Mouse (Mus musculus) liver, embryonic 16.5 days (tissue): ENCODE measurements around the gene Ccdc113. TPM values are rescaled to one million over a fixed set of nuclear protein-coding genes. Genes with fewer than 3 reads are reported as not detected.

Experiments used
- ATAC-seq: fragments of 200-750 bp; cut with Nextera tagmentation; 2 replicates; pipeline ENCODE4 v1.8.0; 2017; ENCODE audit warnings: low read depth, mild to moderate bottlenecking, moderate number of reproducible peaks, moderate library complexity
- H3K27ac ChIP-seq: fragments of 300-500 bp; sonication (generic); 2 replicates; pipeline ENCODE4 v1.5.1; 2014; ENCODE audit warnings: mild to moderate bottlenecking, low read length
- H3K27me3 ChIP-seq: fragments of 300-500 bp; sonication (generic); 2 replicates; pipeline ENCODE4 v1.6.1; 2014; ENCODE audit warnings: low read depth, low read length, mixed read lengths; ENCODE audit not compliant: control insufficient read depth, insufficient read depth
- H3K36me3 ChIP-seq: fragments of 300-500 bp; sonication (generic); 2 replicates; pipeline ENCODE4 v1.6.1; 2014; ENCODE audit warnings: mild to moderate bottlenecking; ENCODE audit not compliant: control insufficient read depth, insufficient read depth
- H3K4me1 ChIP-seq: fragments of 300-500 bp; sonication (generic); 2 replicates; pipeline ENCODE4 v1.6.1; 2014; ENCODE audit warnings: low read depth, low read length, mixed read lengths; ENCODE audit not compliant: control insufficient read depth
- H3K4me2 ChIP-seq: fragments of 300-500 bp; sonication (generic); 2 replicates; pipeline ENCODE4 v1.6.1; 2014; ENCODE audit warnings: low read depth, low read length, mixed read lengths
- H3K4me3 ChIP-seq: fragments of 300-500 bp; sonication (generic); 2 replicates; pipeline ENCODE4 v1.5.1; 2014; ENCODE audit warnings: low read depth, mild to moderate bottlenecking, low read length
- H3K9ac ChIP-seq: fragments of 300-500 bp; sonication (generic); 2 replicates; pipeline ENCODE4 v1.6.1; 2014; ENCODE audit warnings: low read depth, low read length
- H3K9me3 ChIP-seq: fragments of 300-500 bp; sonication (generic); replicated peaks from 2 replicates; pipeline ENCODE4 v1.6.1; 2016; ENCODE audit warnings: low read length; ENCODE audit not compliant: control insufficient read depth
- WGBS: fragments of 180-500 bp; shearing (Covaris S2); extraction: QIAGEN DNeasy Blood & Tissue Kit; methylation state at CpG from one replicate; pipeline ENCODE4 v1.1.7; 2014; ENCODE audit not compliant: insufficient replicate concordance; 5-methylcytosine and 5-hydroxymethylcytosine counted together
- polyA plus RNA-seq: library from polyadenylated mRNA; unstranded; fragments of >200 nt; fragmentation: Nextera tagmentation; extraction: Ambion mirVana; gene quantifications from 2 replicates; pipeline ENCODE4 v1.2.1, GENCODE M21; 2015

Ccdc113 gene
- polyA plus RNA-seq, 1 experiment from 2014 or later, result not detected

GRCm38 (mm10) chr8:95589282-95589681, 55.4 kb downstream of the Ccdc113 start:
- Histone ChIP-seq H3K27me3 (no peaks in the 10 kb centered on the region), H3K27ac (no peak overlapping the region), H3K4me3 (no peak overlapping the region), H3K4me1 (peaks cover 18% of the 10 kb centered on the region), H3K4me2 (no peak overlapping the region), H3K9ac (no peak overlapping the region), H3K36me3 (no peaks in the 10 kb centered on the region), H3K9me3 (no peaks in the 10 kb centered on the region)
- 60% methylated on average over 10 of the region's 10 CpGs for WGBS
- ATAC-seq, result no peak

- Histone ChIP-seq H3K27ac (no peak overlapping the region), H3K4me3 (no peak overlapping the region), H3K4me2 (no peak overlapping the region), H3K9me3 (no peaks in the 10 kb centered on the region), H3K9ac (no peak overlapping the region), H3K36me3 (no peaks in the 10 kb centered on the region), H3K4me1 (peaks cover 19% of the 10 kb centered on the region), H3K27me3 (no peaks in the 10 kb centered on the region)
- WGBS, result 60% methylated on average over 4 of the region's 4 CpGs
- no peak for ATAC-seq
Observed at GRCm38 (mm10) chr8:95590539-95590938, 56.7 kb downstream of the Ccdc113 start.

- Histone ChIP-seq H3K4me3 (no peak overlapping the region), H3K9ac (peak overlapping the region; percentile 29; the same call in 1 of the 2 replicates), H3K9me3 (no peaks in the 10 kb centered on the region), H3K4me2 (peak overlapping the region; percentile 28), H3K36me3 (no peaks in the 10 kb centered on the region), H3K27ac (peak overlapping the region; percentile 87), H3K4me1 (peaks cover 24% of the 10 kb centered on the region), H3K27me3 (no peaks in the 10 kb centered on the region)
- ATAC-seq, result peak; percentile 91
- 26% methylated on average over 12 of the region's 12 CpGs for WGBS
Observed at GRCm38 (mm10) chr8:95592131-95592780, 58.4 kb downstream of the Ccdc113 start.

- no peak for ATAC-seq
- 88% methylated on average over 7 of the region's 7 CpGs for WGBS
- no peak overlapping the region for H3K4me3 ChIP-seq
- no peaks in the 10 kb centered on the region for H3K36me3 ChIP-seq
- no peak overlapping the region for H3K9ac ChIP-seq
- H3K27ac ChIP-seq, result no peak overlapping the region
- no peaks in the 10 kb centered on the region for H3K27me3 ChIP-seq
- H3K9me3 ChIP-seq, result no peaks in the 10 kb centered on the region
- H3K4me1 ChIP-seq, result peaks cover 24% of the 10 kb centered on the region
- no peak overlapping the region for H3K4me2 ChIP-seq
Observed at GRCm38 (mm10) chr8:95593439-95594393, 59.8 kb downstream of the Ccdc113 start.

- no peak for ATAC-seq
- H3K27ac ChIP-seq, result no peak overlapping the region
- H3K4me3 ChIP-seq, result no peak overlapping the region
- no peaks in the 10 kb centered on the region for H3K27me3 ChIP-seq
- no peaks in the 10 kb centered on the region for H3K9me3 ChIP-seq
- H3K4me1 ChIP-seq, result peaks cover 24% of the 10 kb centered on the region
- H3K9ac ChIP-seq, result no peak overlapping the region
- H3K4me2 ChIP-seq, result no peak overlapping the region
- H3K36me3 ChIP-seq, result no peaks in the 10 kb centered on the region
- 78% methylated on average over 14 of the region's 14 CpGs for WGBS
Observed at GRCm38 (mm10) chr8:95595131-95595530, 61.2 kb downstream of the Ccdc113 start.

GRCm38 (mm10) chr8:95596841-95597241, 63.0 kb downstream of the Ccdc113 start:
- Histone ChIP-seq H3K4me3 (no peak overlapping the region), H3K27me3 (0 out of 2 replicates have a peak, but pooled peaks cover 3% of the 10 kb centered on the region), H3K4me1 (peaks cover 18% of the 10 kb centered on the region), H3K9me3 (no peaks in the 10 kb centered on the region), H3K36me3 (no peaks in the 10 kb centered on the region), H3K27ac (no peak overlapping the region), H3K4me2 (no peak overlapping the region), H3K9ac (no peak overlapping the region)
- no peak for ATAC-seq
- 38% methylated on average over 4 of the region's 4 CpGs for WGBS

GRCm38 (mm10) chr8:95599861-95600260, 66.0 kb downstream of the Ccdc113 start:
- H3K27ac ChIP-seq, result no peak overlapping the region
- H3K4me2 ChIP-seq, result no peak overlapping the region
- no peaks in the 10 kb centered on the region for H3K36me3 ChIP-seq
- no peaks in the 10 kb centered on the region for H3K9me3 ChIP-seq
- ATAC-seq, result no peak
- no peak overlapping the region for H3K9ac ChIP-seq
- no peak overlapping the region for H3K4me3 ChIP-seq
- peaks cover 5% of the 10 kb centered on the region; the same call in 1 of the 2 replicates for H3K4me1 ChIP-seq
- H3K27me3 ChIP-seq, result 0 out of 2 replicates have a peak, but pooled peaks cover 3% of the 10 kb centered on the region
- whole genome bisulfite sequencing, result 14% methylated on average over 11 of the region's 11 CpGs

GRCm38 (mm10) chr8:95601306-95601705, 67.4 kb downstream of the Ccdc113 start:
- no peak for ATAC-seq

GRCm38 (mm10) chr8:95602168-95602567, 68.3 kb downstream of the Ccdc113 start:
- ATAC-seq, result no peak
- Histone ChIP-seq H3K9me3 (no peaks in the 10 kb centered on the region), H3K4me2 (no peak overlapping the region), H3K9ac (no peak overlapping the region), H3K36me3 (no peaks in the 10 kb centered on the region), H3K27ac (no peak overlapping the region), H3K4me3 (no peak overlapping the region), H3K27me3 (0 out of 2 replicates have a peak, but pooled peaks cover 3% of the 10 kb centered on the region), H3K4me1 (no peaks in the 10 kb centered on the region)
- 55% methylated on average over 2 of the region's 2 CpGs for WGBS

More at GRCm38 (mm10) chr8:95601306-95601705, 67.4 kb downstream of the Ccdc113 start:
- H3K4me2 ChIP-seq, result no peak overlapping the region
- H3K4me1 ChIP-seq, result peaks cover 5% of the 10 kb centered on the region; the same call in 1 of the 2 replicates
- no peak overlapping the region for H3K27ac ChIP-seq
- no peaks in the 10 kb centered on the region for H3K36me3 ChIP-seq
- no peak overlapping the region for H3K9ac ChIP-seq
- H3K9me3 ChIP-seq, result no peaks in the 10 kb centered on the region
- 0 out of 2 replicates have a peak, but pooled peaks cover 3% of the 10 kb centered on the region for H3K27me3 ChIP-seq
- WGBS, result 62% methylated on average over 15 of the region's 15 CpGs
- no peak overlapping the region for H3K4me3 ChIP-seq
